Mouse (Mus musculus) limb, embryonic 14.5 days (tissue): ENCODE data around the gene Ascc3. TPM values are rescaled to one million over a fixed set of nuclear protein-coding genes. Genes with fewer than 3 reads are reported as not detected.

ENCODE experiments used
- ATAC-seq: fragments of 200-750 bp; cut with Nextera tagmentation; 2 replicates; pipeline ENCODE4 v1.8.0; 2017; ENCODE audit warnings: low read depth, moderate number of reproducible peaks, moderate TSS enrichment; ENCODE audit not compliant: low FRiP score
- DNase-seq: peaks from one replicate; pipeline ENCODE4 v3.0.0-alpha.2; 2015; ENCODE audit warnings: low spot score
- H3K27ac ChIP-seq: fragments of 300-500 bp; sonication (generic); replicated peaks from 2 replicates; pipeline ENCODE4 v1.5.1; 2014; ENCODE audit warnings: low read depth, mild to moderate bottlenecking, low read length, moderate library complexity, mixed read lengths
- H3K27me3 ChIP-seq: fragments of 300-500 bp; sonication (generic); 2 replicates; pipeline ENCODE4 v1.6.1; 2014; ENCODE audit warnings: low read length, mixed read lengths; ENCODE audit not compliant: control insufficient read depth, insufficient read depth
- H3K36me3 ChIP-seq: fragments of 300-500 bp; sonication (generic); 2 replicates; pipeline ENCODE4 v1.6.1; 2014; ENCODE audit warnings: mild to moderate bottlenecking, low read length, moderate library complexity, mixed read lengths; ENCODE audit not compliant: control insufficient read depth, insufficient read depth
- H3K4me1 ChIP-seq: fragments of 300-500 bp; sonication (generic); 2 replicates; pipeline ENCODE4 v1.6.1; 2014; ENCODE audit warnings: antibody characterized with exemption, low read length, mixed read lengths; ENCODE audit not compliant: control insufficient read depth, insufficient read depth
- H3K4me2 ChIP-seq: fragments of 300-500 bp; sonication (generic); replicated peaks from 2 replicates; pipeline ENCODE4 v1.6.1; 2014; ENCODE audit warnings: low read depth, mild to moderate bottlenecking, low read length, moderate library complexity; ENCODE audit not compliant: severe bottlenecking
- H3K4me3 ChIP-seq: fragments of 300-500 bp; sonication (generic); replicated peaks from 2 replicates; pipeline ENCODE4 v1.5.1; 2014; ENCODE audit warnings: low read length
- H3K9ac ChIP-seq: fragments of 300-500 bp; sonication (generic); 2 replicates; pipeline ENCODE4 v1.6.1; 2014; ENCODE audit warnings: mild to moderate bottlenecking, low read depth, low read length, moderate library complexity; ENCODE audit not compliant: severe bottlenecking
- H3K9me3 ChIP-seq: fragments of 300-500 bp; sonication (generic); 2 replicates; pipeline ENCODE4 v1.6.1; 2016; ENCODE audit warnings: low read length; ENCODE audit not compliant: control insufficient read depth
- POLR2A ChIP-seq: fragments of 200-500 bp; IDR thresholded peaks from 2 replicates; pipeline ENCODE4 v1.8.0; 2012; ENCODE audit warnings: inconsistent platforms, mild to moderate bottlenecking, moderate library complexity, borderline replicate concordance; ENCODE audit not compliant: insufficient read depth, insufficient read length; ENCODE audit errors: extremely low read depth
- WGBS: fragments of 180-500 bp; shearing (Covaris S2); extraction: QIAGEN DNeasy Blood & Tissue Kit; methylation state at CpG from one replicate; pipeline ENCODE4 v1.1.7; 2014; 5-methylcytosine and 5-hydroxymethylcytosine counted together
- polyA plus RNA-seq, 2 experiments: library from polyadenylated mRNA; depleted of rRNA in 1 of 2; stranded (reverse) in 1 of 2; unstranded in 1 of 2; fragments of >200 nt; fragmentation: Nextera tagmentation in 1 of 2; extraction: Ambion mirVana in 1 of 2; gene quantifications; 2 replicates each; pipeline versions ENCODE4 v1.2.1 to v1.2.3; 2012 to 2014

Gene Ascc3
- polyA plus RNA-seq, 2 experiments: 22.5 to 25.0 TPM

DNA sequence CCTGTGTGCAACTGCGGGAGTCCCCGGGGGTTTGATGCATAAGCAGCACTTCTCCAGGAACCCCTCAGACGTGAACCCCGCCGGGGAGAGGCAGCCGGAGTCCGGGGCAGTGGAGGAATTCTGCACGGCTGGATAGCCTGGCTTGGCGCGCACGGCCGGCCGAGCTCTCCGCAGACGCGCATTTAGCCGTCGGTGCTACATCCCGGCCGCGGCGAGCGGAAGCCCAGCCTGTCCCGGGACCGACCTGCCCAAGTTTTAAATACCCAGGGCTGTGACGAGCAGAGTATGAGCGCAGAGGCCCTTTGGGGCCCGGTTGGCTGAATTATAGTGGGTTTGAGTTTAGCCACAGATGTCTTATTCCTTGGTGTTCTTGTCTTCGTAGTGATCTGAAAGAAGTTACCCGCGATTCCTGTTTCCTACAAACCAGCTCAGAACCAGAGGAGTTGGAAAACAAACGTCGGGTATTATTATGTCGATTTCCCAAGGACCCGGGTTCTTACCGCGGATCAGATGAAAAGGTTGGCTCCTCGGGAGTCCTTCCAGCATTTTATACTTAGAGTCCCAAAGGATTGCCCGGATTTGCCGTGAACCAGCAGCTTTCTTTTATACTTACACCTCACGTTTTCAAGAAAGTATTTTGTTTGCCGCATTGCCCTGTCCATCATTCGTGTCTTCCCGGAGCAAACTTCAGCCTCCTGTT lies 302.8 kb downstream of the Ascc3 start:
- Histone ChIP-seq H3K9ac (no peak overlapping the region), H3K4me2 (peak overlapping the region; percentile 81), H3K27me3 (peaks cover 94% of the 10 kb centered on the region), H3K4me3 (peak overlapping the region; percentile 48), H3K36me3 (no peaks in the 10 kb centered on the region), H3K4me1 (peaks cover 6% of the 10 kb centered on the region; the same call in 1 of the 2 replicates), H3K9me3 (no peaks in the 10 kb centered on the region), H3K27ac (no peak overlapping the region)
- no peak for DNase-seq
- no peak for TF ChIP-seq POLR2A
- ATAC-seq: no peak
- WGBS: under 1% methylated on average over 44 of the region's 44 CpGs

DNA sequence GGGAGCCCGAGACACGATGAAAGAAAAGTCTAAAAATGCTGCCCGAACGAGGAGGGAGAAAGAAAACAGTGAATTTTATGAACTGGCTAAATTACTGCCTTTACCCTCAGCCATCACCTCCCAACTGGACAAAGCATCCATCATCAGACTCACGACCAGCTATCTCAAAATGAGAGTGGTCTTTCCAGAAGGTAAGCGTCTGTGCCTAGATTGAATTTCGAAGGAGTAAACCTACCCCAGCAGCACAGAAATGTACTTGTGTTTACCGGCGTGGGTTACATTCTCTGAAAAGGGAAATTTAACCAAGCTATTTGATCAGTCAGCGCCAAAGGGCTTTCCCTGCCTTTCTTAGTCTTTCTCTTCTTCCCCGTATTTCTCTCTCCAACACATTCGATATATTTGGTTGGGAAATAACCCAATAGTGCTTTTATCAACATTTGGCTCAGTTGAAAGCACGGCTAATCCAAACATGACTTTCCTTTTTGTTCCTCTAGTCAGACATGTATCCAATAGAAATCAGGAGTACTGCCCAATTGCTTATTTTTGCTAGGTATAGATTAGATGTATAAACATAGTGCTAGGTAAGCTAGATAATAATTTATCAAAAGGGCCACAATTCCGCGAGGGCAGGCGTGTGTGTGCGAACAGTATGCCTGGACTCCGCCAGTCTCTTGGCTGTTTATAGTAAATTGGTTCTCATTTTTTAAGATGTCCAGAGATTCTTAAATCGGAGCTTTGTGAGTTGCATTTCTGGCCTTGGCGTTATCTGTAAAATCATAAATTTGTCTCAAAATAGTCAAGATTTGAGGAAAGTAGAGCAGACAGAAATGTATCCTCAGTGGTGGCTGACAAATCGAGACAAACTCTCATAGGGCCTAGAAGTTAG lies 303.7 kb downstream of the Ascc3 start:
- H3K36me3 ChIP-seq: no peaks in the 10 kb centered on the region
- no peak for TF ChIP-seq POLR2A
- H3K9ac ChIP-seq: no peak overlapping the region
- H3K4me1 ChIP-seq: peaks cover 6% of the 10 kb centered on the region; the same call in 1 of the 2 replicates
- WGBS: 7% methylated on average over 21 of the region's 21 CpGs
- DNase-seq (no peak), ATAC-seq (no peak)
- H3K4me3 ChIP-seq: no peak overlapping the region; the same call in 1 of the 2 replicates
- H3K9me3 ChIP-seq: no peaks in the 10 kb centered on the region
- H3K27ac ChIP-seq: no peak overlapping the region
- H3K27me3 ChIP-seq: peaks cover 94% of the 10 kb centered on the region
- H3K4me2 ChIP-seq: peak overlapping the region; percentile 15; the same call in 1 of the 2 replicates

DNA sequence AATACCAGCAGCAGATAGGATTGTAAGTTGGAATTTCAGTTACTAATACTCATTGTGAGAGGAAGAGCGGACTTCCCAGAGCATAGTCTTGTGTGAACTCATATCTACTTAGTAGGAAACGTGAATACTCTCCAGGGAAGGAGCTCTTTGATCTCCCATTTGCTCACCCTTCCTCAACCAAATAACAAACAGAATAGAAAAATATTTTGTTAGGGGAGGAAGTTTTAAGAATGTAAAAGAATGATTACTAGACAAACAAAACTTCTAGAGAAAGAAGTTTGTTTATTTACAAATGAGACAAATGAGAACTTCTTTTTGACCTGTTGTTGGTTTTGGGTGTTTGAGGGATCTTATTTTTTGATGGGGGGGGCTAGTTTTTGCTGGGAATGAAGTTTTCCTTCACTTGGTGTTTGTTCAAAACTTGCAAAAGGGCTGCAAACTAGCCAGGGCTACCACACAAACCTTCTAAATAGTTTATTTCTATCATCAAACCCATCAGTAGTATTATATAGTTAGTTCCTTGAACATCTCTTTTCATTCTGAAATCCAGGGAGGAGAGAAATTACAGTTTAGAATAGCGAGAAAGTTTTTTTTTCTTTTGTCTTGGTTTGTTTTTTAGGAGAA lies 304.4 kb downstream of the Ascc3 start:
- Histone ChIP-seq H3K27ac (no peak overlapping the region), H3K27me3 (peaks cover 94% of the 10 kb centered on the region), H3K9ac (no peak overlapping the region), H3K36me3 (no peaks in the 10 kb centered on the region), H3K9me3 (no peaks in the 10 kb centered on the region), H3K4me2 (no peak overlapping the region), H3K4me3 (0 out of 2 replicates have a peak overlapping the region, but pooled peaks have one; percentile 0), H3K4me1 (peaks cover 6% of the 10 kb centered on the region; the same call in 1 of the 2 replicates)
- ATAC-seq (no peak), DNase-seq (no peak)
- 10% methylated on average over 3 of the region's 3 CpGs for WGBS
- TF ChIP-seq POLR2A: no peak

DNA sequence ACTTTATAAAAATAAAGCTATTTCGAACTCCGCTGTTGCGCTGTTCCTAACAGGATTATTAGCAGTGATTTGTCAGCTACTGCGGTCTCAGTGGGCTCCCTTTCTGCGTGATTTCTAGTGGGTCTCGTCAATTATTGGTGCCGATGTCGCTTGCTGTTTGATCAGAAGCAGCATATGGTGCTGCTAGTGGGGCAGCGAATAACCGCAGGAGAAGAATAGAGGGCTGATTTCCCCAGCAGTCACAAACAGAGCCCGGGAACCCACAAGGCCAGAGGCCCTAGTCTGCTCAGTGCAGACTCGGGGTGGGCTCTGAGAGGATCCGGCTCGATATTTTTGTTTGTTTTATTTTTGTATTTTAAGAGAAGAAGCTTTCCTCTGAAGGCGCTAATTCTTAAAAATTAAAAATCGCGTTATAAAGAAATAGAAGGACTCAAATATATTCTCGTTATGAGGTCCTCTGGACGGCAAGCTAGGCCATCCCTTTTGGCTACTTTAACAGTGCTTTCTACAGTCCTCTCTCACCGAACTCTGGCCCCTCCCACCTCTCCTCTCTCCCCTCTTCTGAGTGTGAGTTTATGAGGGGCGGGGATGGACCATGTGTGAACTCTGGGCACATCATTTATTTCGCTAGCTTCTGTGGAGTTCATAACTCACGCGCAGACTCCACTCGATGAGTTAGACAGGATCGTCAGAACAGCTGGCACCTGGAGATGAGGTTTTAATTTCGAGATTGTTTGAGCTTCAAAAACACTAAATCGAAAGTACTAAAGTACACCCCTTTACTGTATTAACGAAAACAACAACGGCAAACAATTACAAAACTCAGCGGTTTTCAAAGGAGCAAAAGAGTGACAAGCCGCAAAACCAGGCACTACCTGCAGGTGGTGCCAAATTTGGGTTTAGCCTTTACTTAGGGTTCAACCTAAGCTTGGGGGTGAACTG lies 305.3 kb downstream of the Ascc3 start:
- Histone ChIP-seq H3K4me1 (peaks cover 4% of the 10 kb centered on the region; the same call in 1 of the 2 replicates), H3K4me2 (no peak overlapping the region), H3K4me3 (0 out of 2 replicates have a peak overlapping the region, but pooled peaks have one; percentile 7), H3K27ac (no peak overlapping the region), H3K36me3 (no peaks in the 10 kb centered on the region), H3K27me3 (peaks cover 92% of the 10 kb centered on the region), H3K9me3 (no peaks in the 10 kb centered on the region), H3K9ac (no peak overlapping the region)
- no peak for TF ChIP-seq POLR2A
- DNase-seq: peak; percentile 68
- ATAC-seq: no peak
- 2% methylated on average over 32 of the region's 32 CpGs for WGBS
